Mouse (Mus musculus) midbrain, embryonic 13.5 days (tissue): ENCODE measurements around the gene Pawr. TPM values are rescaled to one million over a fixed set of nuclear protein-coding genes. Genes with fewer than 3 reads are reported as not detected.

ENCODE experiments used
- ATAC-seq: fragments of 200-750 bp; cut with Nextera tagmentation; 2 replicates; pipeline ENCODE4 v1.8.0; 2017; ENCODE audit warnings: mild to moderate bottlenecking, moderate TSS enrichment, moderate library complexity
- H3K27ac ChIP-seq: fragments of 300-500 bp; sonication (generic); 2 replicates; pipeline ENCODE4 v1.5.1; 2015; ENCODE audit warnings: inconsistent platforms, mild to moderate bottlenecking, moderate library complexity
- H3K27me3 ChIP-seq: fragments of 300-500 bp; sonication (generic); 2 replicates; pipeline ENCODE4 v1.6.1; 2015; ENCODE audit warnings: mild to moderate bottlenecking, inconsistent platforms
- H3K36me3 ChIP-seq: fragments of 300-500 bp; sonication (generic); 2 replicates; pipeline ENCODE4 v1.6.1; 2015; ENCODE audit warnings: mild to moderate bottlenecking, inconsistent platforms
- H3K4me1 ChIP-seq: fragments of 300-500 bp; sonication (generic); replicated peaks from 2 replicates; pipeline ENCODE4 v1.6.1; 2015; ENCODE audit warnings: inconsistent platforms
- H3K4me2 ChIP-seq: fragments of 300-500 bp; sonication (generic); replicated peaks from 2 replicates; pipeline ENCODE4 v1.6.1; 2015; ENCODE audit warnings: moderate library complexity, mild to moderate bottlenecking, inconsistent platforms
- H3K4me3 ChIP-seq: fragments of 300-500 bp; sonication (generic); replicated peaks from 2 replicates; pipeline ENCODE4 v1.5.1; 2015; ENCODE audit warnings: mild to moderate bottlenecking, inconsistent platforms
- H3K9ac ChIP-seq: fragments of 300-500 bp; sonication (generic); replicated peaks from 2 replicates; pipeline ENCODE4 v1.6.1; 2015; ENCODE audit warnings: mild to moderate bottlenecking, inconsistent platforms
- H3K9me3 ChIP-seq: fragments of 300-500 bp; sonication (generic); 2 replicates; pipeline ENCODE4 v1.6.1; 2016; ENCODE audit warnings: mild to moderate bottlenecking, inconsistent platforms
- WGBS: fragments of 180-500 bp; shearing (Covaris S2); methylation state at CpG from one replicate; pipeline ENCODE4 v1.1.7; 2015; 5-methylcytosine and 5-hydroxymethylcytosine counted together
- polyA plus RNA-seq: library from polyadenylated mRNA; unstranded; fragments of >200 nt; fragmentation: Nextera tagmentation; extraction: Ambion mirVana; gene quantifications from 2 replicates; pipeline ENCODE4 v1.2.1, GENCODE M21; 2015

The Pawr gene
- polyA plus RNA-seq, 1 experiment from 2014 or later, result 4.0 TPM

GRCm38 (mm10) chr10:108404087-108404486 is 72.2 kb downstream of the Pawr start:
- no peak overlapping the region for H3K4me3 ChIP-seq
- H3K4me2 ChIP-seq, result no peak overlapping the region
- H3K27me3 ChIP-seq, result no peaks in the 10 kb centered on the region
- H3K9me3 ChIP-seq, result no peaks in the 10 kb centered on the region
- no peaks in the 10 kb centered on the region for H3K36me3 ChIP-seq
- H3K4me1 ChIP-seq, result no peaks in the 10 kb centered on the region
- no peak for ATAC-seq
- WGBS, result 89% methylated on average over 9 of the region's 9 CpGs
- H3K9ac ChIP-seq, result no peak overlapping the region
- no peak overlapping the region for H3K27ac ChIP-seq

DNA sequence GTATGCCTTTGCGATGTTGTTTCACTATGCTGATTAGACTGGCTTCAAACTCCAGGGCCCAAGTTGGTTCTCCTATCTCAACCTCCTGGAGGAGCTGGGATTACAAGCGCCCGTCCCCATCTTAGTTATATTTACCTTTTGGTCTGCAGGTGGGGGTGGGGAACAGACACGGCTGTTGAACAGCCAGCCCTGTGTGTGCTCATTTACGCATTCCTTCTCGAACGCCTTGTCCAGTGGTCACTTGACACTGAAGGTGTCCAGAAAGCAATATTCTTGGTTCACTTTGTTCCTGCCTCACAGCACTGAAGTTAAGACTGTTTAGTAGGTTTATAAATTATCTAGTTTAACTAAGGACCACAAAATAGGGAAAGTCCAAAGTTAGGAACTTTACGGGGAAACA is 73.2 kb downstream of the Pawr start:
- no peak overlapping the region for H3K4me3 ChIP-seq
- no peak for ATAC-seq
- H3K27ac ChIP-seq, result no peak overlapping the region
- H3K4me1 ChIP-seq, result no peaks in the 10 kb centered on the region
- no peaks in the 10 kb centered on the region for H3K27me3 ChIP-seq
- H3K36me3 ChIP-seq, result no peaks in the 10 kb centered on the region
- H3K9ac ChIP-seq, result no peak overlapping the region
- 88% methylated on average over 8 of the region's 8 CpGs for WGBS
- H3K9me3 ChIP-seq, result no peaks in the 10 kb centered on the region
- H3K4me2 ChIP-seq, result no peak overlapping the region

DNA sequence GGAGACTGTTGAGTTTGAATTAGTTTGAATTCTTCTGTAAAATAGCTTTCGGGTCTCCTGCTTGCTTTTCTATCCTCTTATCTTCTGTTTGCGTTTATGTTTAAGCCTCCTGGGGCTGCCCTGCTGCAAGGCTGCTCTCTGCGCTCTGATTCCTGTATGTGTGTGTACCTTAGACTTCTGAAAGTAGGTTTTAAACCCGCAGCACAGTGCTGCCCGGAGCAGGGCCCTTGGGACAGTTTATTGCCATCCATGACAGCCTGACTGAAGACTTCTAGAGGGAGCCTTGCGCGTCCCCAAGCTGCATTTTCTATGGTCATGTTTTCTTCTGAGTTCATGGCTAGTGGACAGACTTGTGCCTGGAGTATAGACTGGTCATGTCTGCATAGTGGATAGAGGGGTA is 74.0 kb downstream of the Pawr start:
- no peak overlapping the region for H3K4me3 ChIP-seq
- no peak overlapping the region for H3K9ac ChIP-seq
- no peaks in the 10 kb centered on the region for H3K9me3 ChIP-seq
- 72% methylated on average over 7 of the region's 7 CpGs for WGBS
- ATAC-seq, result no peak
- H3K4me1 ChIP-seq, result no peaks in the 10 kb centered on the region
- H3K36me3 ChIP-seq, result no peaks in the 10 kb centered on the region
- H3K27ac ChIP-seq, result no peak overlapping the region
- no peaks in the 10 kb centered on the region for H3K27me3 ChIP-seq
- no peak overlapping the region for H3K4me2 ChIP-seq

- Histone ChIP-seq H3K36me3 (no peaks in the 10 kb centered on the region), H3K27ac (no peak overlapping the region)
- WGBS, result 93% methylated on average over 12 of the region's 12 CpGs
Measured at GRCm38 (mm10) chr10:108406798-108407754, 75.2 kb downstream of the Pawr start.

GRCm38 (mm10) chr10:108408025-108408424 is 76.1 kb downstream of the Pawr start:
- ATAC-seq, result no peak

More at GRCm38 (mm10) chr10:108406798-108407754, 75.2 kb downstream of the Pawr start:
- H3K4me2 ChIP-seq, result no peak overlapping the region
- H3K27me3 ChIP-seq, result no peaks in the 10 kb centered on the region
- no peak overlapping the region for H3K4me3 ChIP-seq
- H3K9ac ChIP-seq, result no peak overlapping the region
- no peaks in the 10 kb centered on the region for H3K9me3 ChIP-seq
- H3K4me1 ChIP-seq, result no peaks in the 10 kb centered on the region
- no peak for ATAC-seq

DNA sequence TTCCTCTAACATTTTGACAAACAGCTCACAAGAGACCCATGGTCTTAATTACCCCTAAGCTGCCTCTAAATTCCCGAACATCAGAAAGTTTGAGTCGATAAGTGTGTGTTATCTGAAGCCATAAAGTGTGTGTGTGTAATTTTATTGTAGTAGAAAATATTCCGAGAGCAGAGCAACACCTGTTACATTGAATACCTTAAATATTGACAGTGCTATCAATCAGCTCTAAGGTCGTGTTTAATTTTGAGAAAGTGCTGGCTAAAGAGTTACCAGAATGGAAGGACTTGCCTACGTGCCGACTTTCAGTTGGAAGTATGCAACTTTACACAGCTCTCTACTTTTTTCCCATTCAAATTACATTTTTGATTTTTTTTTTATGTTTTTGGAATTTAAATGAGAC is 76.5 kb downstream of the Pawr start:
- 90% methylated on average over 6 of the region's 6 CpGs for WGBS
- H3K4me1 ChIP-seq, result no peaks in the 10 kb centered on the region
- H3K9me3 ChIP-seq, result no peaks in the 10 kb centered on the region

More at GRCm38 (mm10) chr10:108408025-108408424, 76.1 kb downstream of the Pawr start:
- 74% methylated on average over 5 of the region's 5 CpGs for WGBS
- Histone ChIP-seq H3K4me3 (no peak overlapping the region), H3K9me3 (no peaks in the 10 kb centered on the region), H3K36me3 (no peaks in the 10 kb centered on the region), H3K4me1 (no peaks in the 10 kb centered on the region), H3K4me2 (no peak overlapping the region), H3K9ac (no peak overlapping the region), H3K27me3 (no peaks in the 10 kb centered on the region), H3K27ac (no peak overlapping the region)

GRCm38 (mm10) chr10:108408986-108409385 is 77.1 kb downstream of the Pawr start:
- 87% methylated on average over 6 of the region's 6 CpGs for WGBS
- Histone ChIP-seq H3K4me3 (no peak overlapping the region), H3K9me3 (no peaks in the 10 kb centered on the region), H3K9ac (no peak overlapping the region), H3K27me3 (no peaks in the 10 kb centered on the region), H3K36me3 (no peaks in the 10 kb centered on the region), H3K27ac (no peak overlapping the region), H3K4me1 (no peaks in the 10 kb centered on the region), H3K4me2 (no peak overlapping the region)
- ATAC-seq, result no peak

More for the DNA sequence above, 76.5 kb downstream of the Pawr start:
- Histone ChIP-seq H3K27ac (no peak overlapping the region), H3K4me2 (no peak overlapping the region), H3K9ac (no peak overlapping the region), H3K36me3 (no peaks in the 10 kb centered on the region), H3K27me3 (no peaks in the 10 kb centered on the region), H3K4me3 (no peak overlapping the region)
- no peak for ATAC-seq

DNA sequence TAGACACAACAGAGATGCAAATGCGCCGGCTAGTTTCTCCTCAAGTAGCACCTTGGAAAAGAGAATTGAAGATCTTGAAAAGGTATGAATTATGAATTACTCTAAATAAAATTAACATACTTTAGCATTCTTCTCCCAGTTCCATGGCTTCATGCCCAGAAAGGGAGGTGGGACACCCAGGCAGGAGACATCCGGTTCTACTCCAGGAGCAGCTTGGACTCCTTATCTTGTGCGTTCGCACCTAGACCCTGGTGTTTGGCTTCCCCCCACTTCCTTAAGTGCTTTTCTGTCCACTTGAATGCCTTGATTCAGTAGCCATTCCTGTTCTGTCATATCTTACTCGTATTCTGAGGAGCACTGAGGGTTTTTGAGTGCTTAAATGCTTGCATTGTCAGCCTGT is 77.6 kb downstream of the Pawr start:
- WGBS, result 95% methylated on average over 6 of the region's 6 CpGs
- H3K4me2 ChIP-seq, result no peak overlapping the region

GRCm38 (mm10) chr10:108414936-108415635 is 83.2 kb downstream of the Pawr start:
- no peaks in the 10 kb centered on the region for H3K9me3 ChIP-seq
- H3K36me3 ChIP-seq, result no peaks in the 10 kb centered on the region
- no peak overlapping the region for H3K4me2 ChIP-seq
- H3K27ac ChIP-seq, result no peak overlapping the region
- no peaks in the 10 kb centered on the region for H3K27me3 ChIP-seq
- no peak for ATAC-seq
- 94% methylated on average over 14 of the region's 14 CpGs for WGBS
- no peak overlapping the region for H3K4me3 ChIP-seq
- no peak overlapping the region for H3K9ac ChIP-seq
- no peaks in the 10 kb centered on the region for H3K4me1 ChIP-seq

More for the DNA sequence above, 77.6 kb downstream of the Pawr start:
- Histone ChIP-seq H3K27ac (no peak overlapping the region), H3K4me1 (no peaks in the 10 kb centered on the region), H3K4me3 (no peak overlapping the region), H3K9ac (no peak overlapping the region), H3K9me3 (no peaks in the 10 kb centered on the region), H3K36me3 (no peaks in the 10 kb centered on the region), H3K27me3 (no peaks in the 10 kb centered on the region)
- no peak for ATAC-seq

DNA sequence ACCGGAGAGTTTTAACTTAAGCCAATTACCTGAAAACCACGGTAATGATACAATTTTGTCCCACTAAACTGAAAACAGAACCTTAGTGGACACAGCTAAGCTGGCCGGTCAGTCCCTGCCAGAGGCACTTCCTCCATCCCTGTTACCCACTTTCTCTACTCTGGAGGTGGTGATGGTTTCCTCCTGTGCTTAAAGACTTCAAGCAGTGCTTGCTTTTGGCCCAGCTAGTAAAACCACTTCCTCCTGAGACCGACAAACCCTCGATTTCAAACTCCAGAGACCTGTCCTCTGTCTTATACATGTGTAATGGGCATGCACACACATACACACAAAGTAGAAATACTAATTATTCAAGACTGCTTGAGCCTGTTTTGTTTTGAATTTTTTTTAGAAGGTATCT is 85.5 kb downstream of the Pawr start:
- H3K4me3 ChIP-seq, result no peak overlapping the region
- ATAC-seq, result no peak
- H3K27ac ChIP-seq, result no peak overlapping the region
- H3K4me1 ChIP-seq, result no peaks in the 10 kb centered on the region
- H3K9me3 ChIP-seq, result no peaks in the 10 kb centered on the region
- 93% methylated on average over 5 of the region's 5 CpGs for WGBS
- no peak overlapping the region for H3K9ac ChIP-seq
- no peaks in the 10 kb centered on the region for H3K36me3 ChIP-seq
- no peaks in the 10 kb centered on the region for H3K27me3 ChIP-seq
- no peak overlapping the region for H3K4me2 ChIP-seq

GRCm38 (mm10) chr10:108430553-108430952 is 98.6 kb downstream of the Pawr start:
- Histone ChIP-seq H3K9me3 (no peaks in the 10 kb centered on the region), H3K27ac (no peak overlapping the region), H3K4me3 (no peak overlapping the region), H3K36me3 (no peaks in the 10 kb centered on the region), H3K27me3 (peaks cover 3% of the 10 kb centered on the region; the same call in 1 of the 2 replicates), H3K4me2 (no peak overlapping the region), H3K4me1 (peaks cover 13% of the 10 kb centered on the region), H3K9ac (no peak overlapping the region)
- 95% methylated on average over 10 of the region's 10 CpGs for WGBS
- ATAC-seq, result no peak

GRCm38 (mm10) chr10:108432194-108432593 is 100.3 kb downstream of the Pawr start:
- Histone ChIP-seq H3K9me3 (no peaks in the 10 kb centered on the region), H3K4me1 (peaks cover 13% of the 10 kb centered on the region), H3K9ac (no peak overlapping the region), H3K4me3 (no peak overlapping the region), H3K4me2 (peak overlapping the region; percentile 11; the same call in 1 of the 2 replicates), H3K27ac (no peak overlapping the region), H3K27me3 (peaks cover 3% of the 10 kb centered on the region; the same call in 1 of the 2 replicates), H3K36me3 (no peaks in the 10 kb centered on the region)
- WGBS, result 19% methylated on average over 10 of the region's 10 CpGs
- ATAC-seq, result no peak
